Mouse (Mus musculus) C2C12 (cell line): ENCODE data around the gene Fgr. TPM values are rescaled to one million over a fixed set of nuclear protein-coding genes. Genes with fewer than 3 reads are reported as not detected.

Source experiments
- H3K27me3 ChIP-seq: one replicate; pipeline ENCODE4 v1.6.1; 2011; ENCODE audit not compliant: control insufficient read depth, insufficient read depth, insufficient read length
- H3K36me3 ChIP-seq: one replicate; pipeline ENCODE4 v1.6.1; 2011; ENCODE audit not compliant: control insufficient read depth, insufficient read depth
- H3K4me3 ChIP-seq: one replicate; pipeline ENCODE4 v1.5.1; 2011; ENCODE audit warnings: mild to moderate bottlenecking, control low read depth; ENCODE audit not compliant: poor library complexity, insufficient read depth, severe bottlenecking
- H3K79me2 ChIP-seq: one replicate; pipeline ENCODE4 v1.6.1; 2011; ENCODE audit not compliant: control insufficient read depth, insufficient read depth
- H3K79me3 ChIP-seq: one replicate; pipeline ENCODE4 v1.6.1; 2011; ENCODE audit warnings: low read depth, control low read depth
- H3ac ChIP-seq: one replicate; pipeline ENCODE3; 2011; ENCODE audit warnings: low read depth; ENCODE audit not compliant: control insufficient read depth, insufficient read length
- CEBPB ChIP-seq: IDR thresholded peaks from one replicate; pipeline ENCODE4 v1.6.1; 2011; ENCODE audit warnings: low read depth, mild to moderate bottlenecking, control low read depth, moderate library complexity
- CTCF ChIP-seq: IDR thresholded peaks from one replicate; pipeline ENCODE4 v1.5.1; 2011; ENCODE audit not compliant: control insufficient read depth, insufficient read depth, insufficient read length
- FOSL1 ChIP-seq: IDR thresholded peaks from one replicate; pipeline ENCODE4 v1.8.0; 2011; ENCODE audit warnings: mild to moderate bottlenecking, low read length; ENCODE audit not compliant: poor library complexity, insufficient read depth, severe bottlenecking
- MAX ChIP-seq: IDR thresholded peaks from one replicate; pipeline ENCODE4 v1.6.1; 2011; ENCODE audit warnings: mild to moderate bottlenecking, control low read depth
- MYOD1 ChIP-seq: IDR thresholded peaks from one replicate; pipeline ENCODE4 v1.6.1; 2011; ENCODE audit warnings: low read depth; ENCODE audit not compliant: control insufficient read depth, insufficient read length
- MYOG ChIP-seq: IDR thresholded peaks from one replicate; pipeline ENCODE4 v1.6.1; 2011; ENCODE audit not compliant: control insufficient read depth, insufficient read length; ENCODE audit errors: extremely low read depth
- USF1 ChIP-seq: IDR thresholded peaks from one replicate; pipeline ENCODE4 v1.6.1; 2011; ENCODE audit warnings: low read depth, mild to moderate bottlenecking, control low read depth, moderate library complexity
- polyA plus RNA-seq: library from polyadenylated mRNA; unstranded; fragments of >200 nt; fragmentation: generic; extraction: Trizol; gene quantifications from one replicate; pipeline ENCODE4 v1.2.1, GENCODE M21; 2012; ENCODE audit warnings: missing spikeins

The Fgr gene
- polyA plus RNA-seq, 1 experiment, result 0.01 TPM

DNA sequence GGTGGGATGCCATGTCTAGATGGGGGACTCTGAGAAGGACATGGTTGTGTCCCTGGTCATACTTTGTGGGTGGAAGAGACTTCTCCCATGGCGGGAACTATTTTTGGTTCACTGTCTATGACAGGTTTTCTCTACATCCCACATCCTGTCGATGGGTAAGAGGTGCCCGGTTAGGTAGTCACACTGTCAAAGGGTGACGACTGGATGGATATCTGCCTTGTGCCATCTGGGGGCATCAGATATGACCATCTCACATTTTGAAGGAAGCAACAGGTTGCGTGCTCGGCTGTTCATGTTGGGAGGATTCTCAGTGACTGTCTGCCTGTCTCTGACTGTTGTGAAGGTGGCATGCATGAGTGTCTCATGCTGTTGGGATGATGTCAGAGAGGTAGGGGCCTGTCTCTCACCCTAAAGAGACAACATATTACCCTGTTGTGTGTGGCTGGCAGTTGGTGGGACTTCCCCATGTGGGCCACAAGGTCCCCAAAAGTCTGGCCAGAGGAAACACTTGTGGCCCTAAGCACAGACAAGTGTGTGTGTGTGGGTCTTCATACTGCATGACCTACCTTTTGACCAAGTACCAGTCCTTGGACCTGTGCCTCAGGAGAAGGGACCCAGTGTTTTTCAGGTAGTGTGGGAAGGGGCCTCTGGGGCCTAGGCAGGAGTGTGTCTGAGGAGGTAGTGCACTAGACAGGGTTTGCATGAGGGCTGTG, 77.1 kb downstream of the Fgr start:
- H3K36me3 ChIP-seq, result peaks cover 10% of the 10 kb centered on the region
- no peak overlapping the region for H3ac ChIP-seq
- no peak for TF ChIP-seq CEBPB
- TF ChIP-seq MAX, result no peak
- H3K4me3 ChIP-seq, result no peak overlapping the region
- peaks cover 29% of the 10 kb centered on the region for H3K79me3 ChIP-seq
- peaks cover 92% of the 10 kb centered on the region for H3K79me2 ChIP-seq
- no peaks in the 10 kb centered on the region for H3K27me3 ChIP-seq

DNA sequence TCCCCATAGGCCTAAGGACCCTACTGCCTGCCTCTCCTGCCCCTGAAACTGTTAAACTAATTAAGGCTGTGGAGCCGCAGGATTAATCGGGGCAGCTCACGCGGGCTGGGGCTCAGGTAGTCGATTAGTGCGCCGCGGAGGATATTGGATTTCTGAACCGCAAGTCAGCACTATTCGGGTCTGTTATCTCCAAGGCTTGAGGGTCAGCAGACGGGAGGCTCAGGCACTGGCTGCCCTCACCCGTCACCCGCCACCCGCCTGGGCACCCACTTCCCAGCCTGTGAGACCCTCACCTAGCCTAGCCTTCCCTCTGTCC, 77.6 kb downstream of the Fgr start:
- H3K79me3 ChIP-seq, result peaks cover 28% of the 10 kb centered on the region
- no peaks in the 10 kb centered on the region for H3K27me3 ChIP-seq
- H3K36me3 ChIP-seq, result peaks cover 10% of the 10 kb centered on the region
- H3ac ChIP-seq, result no peak overlapping the region
- H3K4me3 ChIP-seq, result no peak overlapping the region
- no peak for TF ChIP-seq MAX
- no peak for TF ChIP-seq CTCF
- TF ChIP-seq USF1, result no peak
- no peak for TF ChIP-seq MYOD1
- TF ChIP-seq CEBPB, result no peak
- TF ChIP-seq FOSL1, result no peak
- no peak for TF ChIP-seq MYOG
- H3K79me2 ChIP-seq, result peaks cover 87% of the 10 kb centered on the region

Other genes starting within 250 kb of the Fgr start
- 4.7 TPM for gene Xkr8, start 241.5 kb upstream of the Fgr start, polyA plus RNA-seq
- gene Smpdl3b, start 216.8 kb upstream of the Fgr start, polyA plus RNA-seq, result 21.4 TPM
- gene Rpa2, start 205.8 kb upstream of the Fgr start, polyA plus RNA-seq, result 63.9 TPM
- not detected for gene Themis2, start 177.7 kb upstream of the Fgr start, polyA plus RNA-seq
- gene Ppp1r8, start 130.9 kb upstream of the Fgr start, polyA plus RNA-seq, result 81.7 TPM
- gene Stx12, start 89.6 kb upstream of the Fgr start, polyA plus RNA-seq, result 19.2 TPM
- gene Fam76a, start 51.5 kb upstream of the Fgr start, polyA plus RNA-seq, result 15.5 TPM
- gene Ahdc1, start 37.2 kb downstream of the Fgr start, polyA plus RNA-seq, result 27.9 TPM
- gene Wasf2, start 156.4 kb downstream of the Fgr start, polyA plus RNA-seq, result 52.1 TPM
- gene Cd164l2, start 238.0 kb downstream of the Fgr start, polyA plus RNA-seq, result 0.23 TPM
- 0.53 TPM for gene Gpr3, start 238.4 kb downstream of the Fgr start, polyA plus RNA-seq